Mouse (Mus musculus) lung, postnatal 0 days (tissue): ENCODE data around the gene Tada2a.

ENCODE experiments used
- CTCF ChIP-seq: IDR thresholded peaks from 2 replicates; pipeline ENCODE4 v1.5.1; 2016; ENCODE audit warnings: antibody characterized with exemption, mild to moderate bottlenecking
- EP300 ChIP-seq: IDR thresholded peaks from 2 replicates; pipeline ENCODE4 v1.6.1; 2016; ENCODE audit warnings: antibody characterized with exemption, mild to moderate bottlenecking, control low read depth

GRCm38 (mm10) chr11:84128943-84129798 lies at the start of gene Tada2a, which contains the start of gene Acaca:
- TF ChIP-seq EP300, result no peak
- no peak for TF ChIP-seq CTCF
